In the genomic region with DNA sequence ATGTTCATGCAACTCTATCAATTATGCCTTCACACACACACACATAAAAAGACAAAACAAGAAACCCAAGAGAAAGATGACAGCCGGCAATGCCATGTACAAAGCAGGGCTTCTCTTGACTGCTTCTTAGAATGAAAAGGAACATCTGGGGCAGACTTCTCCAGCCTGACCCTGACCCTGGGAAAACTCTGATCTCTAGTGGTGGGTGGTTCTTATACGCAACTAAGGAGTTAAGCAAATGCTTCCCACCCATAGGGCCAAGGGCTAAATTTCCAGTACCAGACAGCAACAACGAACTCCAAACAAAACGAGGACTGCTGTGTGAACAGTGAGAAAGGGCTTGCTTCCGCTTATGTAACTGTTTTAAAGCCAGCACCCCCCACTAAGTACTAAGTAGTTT, we compare ENCODE assay signal across 17 mouse cellular contexts.
DNase-seq lines count a peak whose midpoint lies in the region; TF ChIP-seq lines count a peak whose summit lies in the region.
"Had no signal": no experiment of that assay in that cellular context is flagged by ENCODE, and none has a peak within 500 bp of the region (broad histone marks: within the 10 kb centered on the region; RNA-seq: fewer than 3 reads in every experiment).

No protein-coding gene starts in this region.

- TF ChIP-seq POLR2A in testis, adult 2 months (IDR thresholded peaks at IDR 0.05; ENCODE audit: control insufficient read depth, low read depth, low read length): no peak

- no peaks in the 10 kb centered on the region for H3K27me3 ChIP-seq in testis, adult 2 months (ENCODE audit: control insufficient read depth, insufficient read depth, low read length)
- H3K27me3 ChIP-seq: forebrain, embryonic 12.5 days; heart, embryonic 12.5 days; midbrain, embryonic 12.5 days had no signal

- peak overlapping the region; percentile 36; the same call in 1 of the 2 replicates for H3K27ac ChIP-seq in layer of hippocampus, adult 2 months
- peak overlapping the region; percentile 16; the same call in 1 of the 2 replicates for H3K27ac ChIP-seq in testis, adult 2 months (ENCODE audit: control insufficient read depth, insufficient read depth, low read depth, low read length)
- H3K27ac ChIP-seq: forebrain, embryonic 12.5 days; hindbrain, postnatal 0 days; macrophage; midbrain, embryonic 12.5 days had no signal

- peak; percentile 85 for DNase-seq in heart, adult 11 months
- DNase-seq in heart, postnatal 4 days: no peak
- no peak for DNase-seq in layer of hippocampus, adult 2 months (ENCODE audit: low spot score in 2 of 2)
- no peak for DNase-seq in layer of hippocampus, postnatal 36 days
- no peak for DNase-seq in testis, postnatal 14 days (ENCODE audit: low spot score)
- DNase-seq in testis, postnatal 10 days (ENCODE audit: low spot score): peak; percentile 22
- no peak for DNase-seq in gastrocnemius, postnatal 36 days
- DNase-seq: adrenal gland, postnatal 14 days; B cell, adult 2 months; cerebellum, adult 18-20 months; heart, postnatal 36 days had no signal

- no peak for TF ChIP-seq CTCF in layer of hippocampus, adult 2 months (conservative IDR thresholded peaks at IDR 0.05)
- no peak for TF ChIP-seq CTCF in testis, adult 2 months (IDR thresholded peaks at IDR 0.05; ENCODE audit: control insufficient read depth, insufficient read depth, insufficient replicate concordance, low read depth, low read length)

- peaks cover 4% of the 10 kb centered on the region for H3K4me1 ChIP-seq in testis, adult 2 months (ENCODE audit: control insufficient read depth, insufficient read depth, low read length)
- H3K4me1 ChIP-seq: forebrain, embryonic 12.5 days; heart, embryonic 12.5 days; midbrain, embryonic 12.5 days had no signal

- no peaks in the 10 kb centered on the region for H3K36me3 ChIP-seq in testis, adult 2 months (ENCODE audit: control insufficient read depth, insufficient read depth, low read length)

- no peak overlapping the region for H3K4me3 ChIP-seq in layer of hippocampus, adult 2 months
- peak overlapping the region; percentile 65 for H3K4me3 ChIP-seq in testis, adult 2 months (ENCODE audit: control insufficient read depth, low read depth, low read length)
- H3K4me3 ChIP-seq: forebrain, embryonic 12.5 days; heart, embryonic 12.5 days; midbrain, embryonic 12.5 days had no signal

- intact Hi-C loops in gastrocnemius, postnatal 36 days (cut with DNase I): no loop called here

Comparison
In these comparisons a context has a peak if more than half of its experiments do, and no peak if none do; other contexts are left out.
1. DNase-seq: peak in heart, adult 11 months (single experiment) and testis, postnatal 10 days (single experiment); none in heart, postnatal 4 days (single experiment), layer of hippocampus, adult 2 months (0 of 2), layer of hippocampus, postnatal 36 days (0 of 2), testis, postnatal 14 days (single experiment) and gastrocnemius, postnatal 36 days (0 of 2).